Mouse (Mus musculus) effector memory CD4-positive, alpha-beta T cell, adult 7 months (primary cell): ENCODE measurements around the gene Rasgrf1. TPM values are rescaled to one million over a fixed set of nuclear protein-coding genes. Genes with fewer than 3 reads are reported as not detected.

Experiments
- polyA plus RNA-seq: library from polyadenylated mRNA; unstranded; fragments of 100-300 nt; shearing (Covaris generic); gene quantifications from one replicate; pipeline ENCODE4 v1.2.1, GENCODE M21; 2017

The Rasgrf1 gene
- polyA plus RNA-seq: 0.72 TPM

GRCm38 (mm10) chr9:89909131-89910010 lies at the start of gene Rasgrf1:
TSS of gene Rasgrf1 (plus strand) at chr9:89909908.

GRCm38 (mm10) chr9:90053852-90054251 lies 144.1 kb downstream of the Rasgrf1 start, which contains the start of gene Ctsh:
TSS of gene Ctsh (plus strand) at chr9:90054152.

Other genes with a start within 250 kb of the Rasgrf1 start
- gene Tmed3, start 204.8 kb upstream of the Rasgrf1 start, polyA plus RNA-seq: 24.9 TPM
- gene Ankrd34c, start 171.4 kb upstream of the Rasgrf1 start, polyA plus RNA-seq: not detected
- not detected for gene Ctsh, start 144.2 kb downstream of the Rasgrf1 start, polyA plus RNA-seq
- gene Morf4l1, start 204.9 kb downstream of the Rasgrf1 start, polyA plus RNA-seq: 343 TPM